Mouse (Mus musculus) kidney, embryonic 15.5 days (tissue): ENCODE data around the gene Atp2a1. TPM values are rescaled to one million over a fixed set of nuclear protein-coding genes. Genes with fewer than 3 reads are reported as not detected.

Source experiments
- ATAC-seq: fragments of 200-750 bp; cut with Nextera tagmentation; replicated peaks from 2 replicates; pipeline ENCODE4 v1.8.0; 2017; ENCODE audit warnings: moderate TSS enrichment; ENCODE audit not compliant: low FRiP score
- H3K27ac ChIP-seq: fragments of 300-500 bp; sonication (generic); 2 replicates; pipeline ENCODE4 v1.5.1; 2015; ENCODE audit warnings: mild to moderate bottlenecking, inconsistent platforms
- H3K27me3 ChIP-seq: fragments of 300-500 bp; sonication (generic); 2 replicates; pipeline ENCODE4 v1.6.1; 2015; ENCODE audit warnings: inconsistent platforms
- H3K36me3 ChIP-seq: fragments of 300-500 bp; sonication (generic); 2 replicates; pipeline ENCODE4 v1.6.1; 2015; ENCODE audit warnings: inconsistent platforms
- H3K4me1 ChIP-seq: fragments of 300-500 bp; sonication (generic); 2 replicates; pipeline ENCODE4 v1.6.1; 2015; ENCODE audit warnings: inconsistent platforms
- H3K4me2 ChIP-seq: fragments of 300-500 bp; sonication (generic); 2 replicates; pipeline ENCODE4 v1.6.1; 2015; ENCODE audit warnings: moderate library complexity, mild to moderate bottlenecking, inconsistent platforms
- H3K4me3 ChIP-seq: fragments of 300-500 bp; sonication (generic); replicated peaks from 2 replicates; pipeline ENCODE4 v1.5.1; 2015; ENCODE audit warnings: mild to moderate bottlenecking, inconsistent platforms
- H3K9ac ChIP-seq: fragments of 300-500 bp; sonication (generic); 2 replicates; pipeline ENCODE4 v1.6.1; 2015; ENCODE audit warnings: mild to moderate bottlenecking, inconsistent platforms
- H3K9me3 ChIP-seq: fragments of 300-500 bp; sonication (generic); replicated peaks from 2 replicates; pipeline ENCODE4 v1.6.1; 2016; ENCODE audit warnings: inconsistent platforms
- WGBS: fragments of 180-500 bp; shearing (Covaris S2); methylation state at CpG from one replicate; pipeline ENCODE4 v1.1.7; 2015; ENCODE audit warnings: mixed read lengths; 5-methylcytosine and 5-hydroxymethylcytosine counted together
- polyA plus RNA-seq: library from polyadenylated mRNA; unstranded; fragments of >200 nt; fragmentation: Nextera tagmentation; extraction: Ambion mirVana; gene quantifications from 2 replicates; pipeline ENCODE4 v1.2.1, GENCODE M21; 2015

Gene Atp2a1
- polyA plus RNA-seq, 1 experiment from 2014 or later = 13.4 TPM

DNA sequence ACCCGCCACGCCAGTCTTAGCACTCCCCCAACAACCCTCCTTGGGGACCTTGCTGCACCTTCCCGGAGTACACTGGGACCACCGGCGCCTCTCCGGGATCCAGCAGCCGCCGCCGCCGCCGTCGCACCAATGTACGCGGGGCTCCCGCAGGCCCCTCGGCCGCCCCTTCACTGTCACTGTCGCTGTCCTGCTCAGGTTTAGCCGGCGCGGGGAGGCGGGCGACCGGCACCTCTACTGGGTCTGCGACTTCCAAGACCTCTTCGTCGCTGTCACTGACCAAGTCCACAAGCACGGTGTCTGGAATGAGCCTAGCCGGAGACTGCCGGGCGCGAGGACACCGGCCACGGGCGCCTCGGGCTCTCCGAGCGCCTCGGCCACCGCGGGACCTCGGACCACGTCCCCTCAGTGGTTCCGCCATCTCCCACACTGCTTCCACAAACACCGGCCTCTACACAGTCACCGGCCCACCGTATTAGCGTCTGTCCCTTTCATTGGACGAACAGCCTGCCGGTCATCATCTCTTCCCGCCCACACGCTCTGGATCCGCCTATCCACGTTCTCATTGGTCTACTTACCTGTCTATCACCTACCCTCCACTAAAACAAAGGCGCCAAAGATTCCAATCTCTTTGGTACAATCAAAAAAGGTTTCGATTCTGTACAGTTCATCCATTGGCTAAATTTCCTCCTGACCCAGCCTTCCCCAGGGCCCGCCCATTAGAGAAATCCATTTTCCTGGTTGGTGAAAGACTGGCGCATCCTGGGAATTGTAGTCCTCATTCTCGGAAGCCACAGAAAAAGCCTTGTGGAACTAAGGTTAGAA, 66.4 kb downstream of the Atp2a1 start, which contains the start of gene Nfatc2ip:
Nfatc2ip (minus strand) TSS at position 440 of the 822 bp plus-strand sequence.
- Histone ChIP-seq H3K4me2 (peak within 1 kb of the TSS; percentile 82), H3K9ac (peak within 1 kb of the TSS; percentile 68), H3K27me3 (no peaks in the 10 kb centered on the region), H3K27ac (no peak within 1 kb of the TSS), H3K4me3 (peak within 1 kb of the TSS; percentile 69), H3K4me1 (peaks cover 7% of the 10 kb centered on the region), H3K9me3 (no peaks in the 10 kb centered on the region), H3K36me3 (peaks cover 5% of the 10 kb centered on the region; the same call in 1 of the 2 replicates)
- WGBS = under 1% methylated on average over 59 of the region's 59 CpGs
- peak; percentile 99 for ATAC-seq

Other genes starting within 250 kb of the Atp2a1 start
- 31.5 and 33.1 TPM in 2 replicates for gene Sbk1, start 190.5 kb downstream of the Atp2a1 start, polyA plus RNA-seq
- gene Lat, start 93.5 kb downstream of the Atp2a1 start, polyA plus RNA-seq = 2.3 and 3.0 TPM in 2 replicates
- 58.9 and 70.8 TPM in 2 replicates for gene Spns1, start 85.7 kb downstream of the Atp2a1 start, polyA plus RNA-seq
- 2.8 and 2.9 TPM in 2 replicates for gene Nfatc2ip, start 66.4 kb downstream of the Atp2a1 start, polyA plus RNA-seq
- gene Cd19, start 48.2 kb downstream of the Atp2a1 start, polyA plus RNA-seq = 0.12 and 0.44 TPM in 2 replicates
- gene Rabep2, start 34.3 kb downstream of the Atp2a1 start, polyA plus RNA-seq = 34.5 and 35.7 TPM in 2 replicates
- 52.7 and 56.0 TPM in 2 replicates for gene Sh2b1, start 12.3 kb upstream of the Atp2a1 start, polyA plus RNA-seq
- 154 and 156 TPM in 2 replicates for gene Tufm, start 24.3 kb upstream of the Atp2a1 start, polyA plus RNA-seq
- 49.3 and 51.7 TPM in 2 replicates for gene Atxn2l, start 40.3 kb upstream of the Atp2a1 start, polyA plus RNA-seq
- gene Eif3c, start 103.3 kb upstream of the Atp2a1 start, polyA plus RNA-seq = 231 and 236 TPM in 2 replicates
- 0.72 and 0.82 TPM in 2 replicates for gene Apobr, start 121.8 kb upstream of the Atp2a1 start, polyA plus RNA-seq
- gene Cln3, start 122.7 kb upstream of the Atp2a1 start, polyA plus RNA-seq = 36.0 and 38.8 TPM in 2 replicates
- gene Il27, start 131.8 kb upstream of the Atp2a1 start, polyA plus RNA-seq = not detected in 2 replicates
- 9.7 and 13.6 TPM in 2 replicates for gene Nupr1, start 167.8 kb upstream of the Atp2a1 start, polyA plus RNA-seq
- gene Sgf29, start 186.2 kb upstream of the Atp2a1 start, polyA plus RNA-seq = 48.2 and 55.0 TPM in 2 replicates
- gene Sult1a1, start 213.3 kb upstream of the Atp2a1 start, polyA plus RNA-seq = 6.2 and 8.3 TPM in 2 replicates
- 144 and 146 TPM in 2 replicates for gene Bola2, start 232.3 kb upstream of the Atp2a1 start, polyA plus RNA-seq
- gene Slx1b, start 232.7 kb upstream of the Atp2a1 start, polyA plus RNA-seq = 12.9 and 13.1 TPM in 2 replicates
- gene Coro1a, start 244.7 kb upstream of the Atp2a1 start, polyA plus RNA-seq = 17.9 and 24.3 TPM in 2 replicates